Mouse (Mus musculus): Measurements from ENCODE around the gene 9830107B12Rik. TPM values are rescaled to one million over a fixed set of nuclear protein-coding genes. Genes with fewer than 3 reads are reported as not detected.
"Not testable (repeated sequence)": the region's sequence is repeated elsewhere in the genome, so short reads cannot be mapped to it uniquely, and the experiment has no call there.

The 9830107B12Rik gene
- not detected for total RNA-seq (2021)
- long read RNA-seq, experiment 1, result 0 reads
- long read RNA-seq, experiment 2, result 0 reads

DNA sequence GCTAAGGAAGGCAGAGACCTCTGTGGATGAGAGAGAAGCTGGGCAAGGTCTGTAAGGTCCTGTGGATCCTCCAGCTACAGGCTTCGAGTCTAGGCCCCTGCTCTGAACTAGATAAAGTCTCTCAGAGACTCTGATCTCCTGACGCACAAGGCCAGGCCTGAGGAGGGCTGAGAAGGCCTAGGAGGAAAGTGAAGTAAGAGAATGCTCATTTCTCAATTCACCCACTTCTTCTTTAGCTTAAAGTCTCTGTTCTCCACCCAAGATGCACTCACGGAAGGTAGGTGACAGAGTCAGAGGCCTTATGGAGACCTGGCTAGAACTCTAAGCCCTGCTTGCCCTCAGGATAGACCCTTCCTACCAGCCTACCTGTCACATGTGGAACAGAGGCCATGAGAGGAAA lies at the start of gene 9830107B12Rik:
Gene 9830107B12Rik, minus strand, starts transcription at position 149 of the 400 bp plus-strand sequence.
- intact Hi-C loops (cut with DNase I), result loop anchor here (10.0 kb wide), 1 partner anchor 169 kb away; the partner anchor contains the start of gene B430306N03Rik
- no peak for DNase-seq

DNA sequence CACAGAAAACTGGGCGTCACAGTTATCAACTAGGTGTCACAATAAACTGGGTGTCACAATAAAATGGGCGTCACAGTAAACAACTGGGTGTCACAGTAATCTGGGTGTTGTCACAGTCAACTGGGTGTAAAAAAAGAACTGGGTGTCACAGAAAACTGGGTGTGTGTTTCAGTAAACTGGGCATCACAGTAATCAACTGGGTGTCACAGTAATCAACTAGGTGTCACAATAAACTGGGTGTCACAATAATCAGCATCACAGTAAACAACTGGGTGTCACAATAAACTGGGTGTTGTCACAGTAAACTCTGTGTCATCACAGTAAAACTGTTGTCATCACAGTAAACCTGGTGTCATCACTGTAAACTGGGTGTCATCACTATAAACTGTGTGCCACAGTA lies 46.3 kb upstream of the 9830107B12Rik start:
- intact Hi-C loops (cut with DNase I), result no loop called here
- no peak for DNase-seq

DNA sequence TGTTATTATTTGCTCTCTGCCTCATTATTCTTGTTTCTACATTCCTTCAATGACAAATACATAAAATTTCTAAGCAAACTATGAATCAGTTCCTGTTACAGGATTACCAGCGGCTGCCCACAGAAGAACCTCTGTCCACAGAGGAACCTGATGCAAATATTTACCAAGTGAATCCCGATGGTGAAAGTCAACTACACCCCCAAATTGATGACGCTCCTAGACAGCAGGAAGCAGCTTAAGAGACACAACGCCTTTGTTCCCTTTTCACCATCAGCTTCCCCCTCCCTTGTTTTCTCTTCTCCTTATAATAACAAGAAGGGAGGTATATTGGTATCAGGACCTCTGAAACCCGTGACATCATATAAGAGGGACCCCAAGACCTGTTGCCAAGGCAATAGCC lies 39.2 kb upstream of the 9830107B12Rik start:
- intact Hi-C loops (cut with DNase I), result no loop called here
- DNase-seq, result no peak

DNA sequence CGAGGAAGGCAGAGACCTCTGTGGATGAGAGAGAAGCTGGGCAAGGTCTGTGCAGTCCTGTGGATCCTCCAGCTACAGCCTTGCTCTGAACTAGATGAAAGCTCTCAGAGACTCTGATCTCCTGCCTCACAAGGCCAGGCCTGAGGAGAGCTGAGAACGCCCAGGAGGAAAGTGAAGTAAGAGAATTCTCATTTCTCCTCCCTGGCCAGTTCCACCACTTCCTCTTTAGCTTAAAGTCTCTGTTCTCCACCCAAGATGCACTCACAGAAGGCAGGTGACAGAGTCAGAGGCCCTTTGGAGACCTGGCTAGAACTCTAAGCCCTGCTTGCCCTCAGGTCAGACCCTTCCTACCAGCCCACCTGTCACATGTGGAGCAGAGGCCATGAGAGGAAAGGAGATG lies 21.0 kb upstream of the 9830107B12Rik start, which contains the start of gene A530064D06Rik:
Gene A530064D06Rik, minus strand, starts transcription at position 173 of the 400 bp plus-strand sequence.
- intact Hi-C loops (cut with DNase I); DNase-seq: not testable (repeated sequence)

DNA sequence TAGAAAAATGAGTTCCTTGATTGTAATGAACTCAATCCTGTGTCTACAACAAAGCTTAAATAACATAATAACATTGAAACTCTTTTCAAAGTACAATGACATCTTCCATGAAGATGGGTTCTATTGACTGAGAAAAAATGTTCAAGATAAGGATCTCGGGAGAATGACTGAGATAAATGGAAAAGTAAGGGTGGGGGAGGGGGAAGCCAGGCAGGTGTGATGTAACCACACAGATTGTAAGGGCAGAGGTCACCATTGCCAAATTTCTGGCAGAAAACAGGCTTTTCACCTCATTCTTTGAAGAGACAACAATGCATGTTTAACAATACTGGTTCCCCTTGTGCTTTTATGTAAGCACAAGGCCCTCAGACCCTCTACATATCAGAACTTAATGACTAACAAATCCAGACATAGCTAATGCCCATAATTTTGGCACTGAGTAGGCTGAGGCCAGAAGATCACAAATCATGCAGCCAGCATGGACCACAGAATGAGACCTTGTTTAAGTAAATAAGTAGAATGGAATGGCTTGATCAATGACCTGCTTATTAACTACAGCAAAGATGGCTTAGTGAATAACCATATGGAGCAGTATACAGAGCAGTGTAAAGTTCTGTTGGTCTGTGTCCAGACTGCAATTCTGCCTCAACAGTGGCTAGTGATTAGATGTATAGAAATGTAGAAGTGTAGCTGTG lies 11.5 kb upstream of the 9830107B12Rik start:
- no peak for DNase-seq
- intact Hi-C loops (cut with DNase I), result no loop called here

DNA sequence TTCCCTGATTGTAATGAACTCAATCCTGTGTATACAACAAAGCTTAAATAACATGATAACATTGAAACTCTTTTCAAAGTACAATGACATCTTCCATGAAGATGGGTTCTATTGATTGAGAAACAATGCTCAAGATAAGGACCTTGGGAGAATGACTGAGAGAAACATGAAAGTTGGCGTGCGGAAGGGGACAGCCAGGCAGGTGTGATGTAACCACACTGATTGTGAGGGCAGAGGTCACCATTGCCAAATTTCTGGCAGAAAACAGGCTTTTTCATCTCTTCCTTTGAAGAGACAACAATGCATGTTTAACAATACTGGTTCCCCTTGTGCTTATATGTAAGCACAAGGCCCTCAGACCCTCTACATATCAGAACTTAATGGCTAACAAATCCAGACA lies 13.3 kb downstream of the 9830107B12Rik start:
- no peak for DNase-seq
- intact Hi-C loops (cut with DNase I), result no loop called here

DNA sequence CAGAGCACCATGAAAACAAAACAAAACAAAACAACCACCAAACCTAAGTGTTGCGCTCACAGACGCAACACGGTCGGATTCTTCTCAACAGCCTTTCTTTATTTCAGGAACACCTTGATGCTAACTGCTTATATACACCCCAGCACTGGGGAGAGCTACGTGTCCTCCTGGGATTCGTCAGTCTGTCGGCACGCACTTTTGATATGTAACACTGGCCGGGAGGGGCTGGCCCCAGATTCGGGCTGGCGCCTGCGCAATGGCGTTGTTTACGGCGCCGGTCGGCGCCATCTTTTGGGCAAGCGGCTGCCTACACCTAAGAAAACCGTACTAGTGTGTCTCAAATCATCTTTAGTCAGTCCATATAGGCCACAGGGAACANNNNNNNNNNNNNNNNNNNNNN lies 25.6 kb downstream of the 9830107B12Rik start:
- intact Hi-C loops (cut with DNase I), result no loop called here
- DNase-seq, result no peak

DNA sequence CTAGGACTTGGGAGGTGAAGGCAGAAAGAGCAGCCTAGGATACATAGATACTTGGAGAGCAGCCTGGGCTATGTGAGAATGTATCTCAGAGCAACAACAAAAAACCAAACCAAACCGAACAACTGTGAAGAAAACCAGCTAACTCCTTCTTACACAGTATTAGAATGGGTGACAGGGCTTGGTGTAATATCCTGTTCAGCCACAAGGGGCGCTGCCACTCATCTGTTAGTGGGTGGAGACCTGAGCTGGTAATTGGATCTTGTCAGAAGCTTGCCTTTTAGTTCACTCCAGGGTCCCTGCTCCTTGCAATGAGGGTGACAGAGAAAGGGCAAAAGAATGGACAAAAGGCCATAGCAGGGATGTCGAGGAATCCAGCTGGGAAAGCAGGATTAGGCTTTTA lies 26.4 kb downstream of the 9830107B12Rik start:
- intact Hi-C loops (cut with DNase I), result no loop called here
- DNase-seq, result peak; percentile 65 to 75

DNA sequence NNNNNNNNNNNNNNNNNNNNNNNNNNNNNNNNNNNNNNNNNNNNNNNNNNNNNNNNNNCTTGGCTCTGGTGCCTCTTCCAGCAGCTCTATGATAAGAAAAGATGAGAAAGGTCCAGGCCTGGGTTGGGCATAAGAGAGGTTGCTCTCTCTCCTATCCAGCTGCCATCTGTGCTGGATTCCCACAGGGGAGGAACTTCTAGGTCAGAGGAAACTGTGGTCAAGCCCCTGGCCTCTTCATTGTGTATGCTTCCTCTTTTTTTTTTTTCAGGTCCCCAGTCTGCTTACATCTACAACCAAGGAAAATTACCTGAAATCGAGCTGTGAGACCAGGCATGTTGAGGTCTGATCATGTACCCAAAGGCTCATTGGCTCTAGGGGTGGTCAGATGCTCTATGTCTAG lies 27.5 kb downstream of the 9830107B12Rik start:
- intact Hi-C loops (cut with DNase I), result no loop called here
- no peak for DNase-seq

DNA sequence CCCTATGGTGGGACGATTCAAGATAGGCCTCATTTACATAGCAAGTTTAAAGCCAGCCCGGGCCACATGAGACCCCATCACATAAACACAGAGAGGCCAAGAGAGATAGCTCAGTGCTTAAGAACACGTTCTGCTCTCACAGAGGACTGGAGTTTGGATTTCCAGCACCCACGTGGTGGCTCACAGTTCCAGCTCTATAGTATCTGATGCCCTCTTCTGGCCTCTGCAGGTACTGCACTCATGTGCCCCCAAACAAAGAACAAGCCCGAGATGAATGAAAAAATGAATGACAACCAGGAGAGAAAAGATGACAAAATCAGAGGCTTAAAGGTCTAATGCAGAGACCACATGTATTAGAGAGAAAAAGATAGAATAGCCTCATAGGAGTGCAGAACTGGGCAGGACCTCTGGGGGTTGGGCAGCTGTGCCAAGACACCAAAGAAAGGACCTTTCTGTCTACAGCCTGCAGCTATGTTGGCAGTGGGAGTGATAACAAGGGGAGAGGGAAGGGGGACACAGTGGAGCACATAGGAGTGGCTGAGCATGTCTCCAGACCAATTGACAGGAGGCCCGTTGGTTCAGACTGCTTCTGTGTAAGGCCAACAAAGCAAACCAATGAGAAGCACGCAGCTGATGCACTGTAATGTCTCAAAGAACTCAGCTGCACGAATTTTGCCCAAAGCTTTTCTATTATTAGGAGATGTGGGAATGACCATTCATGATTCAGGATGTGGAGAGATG lies 35.4 kb downstream of the 9830107B12Rik start:
- intact Hi-C loops (cut with DNase I), result no loop called here
- DNase-seq, result no peak

DNA sequence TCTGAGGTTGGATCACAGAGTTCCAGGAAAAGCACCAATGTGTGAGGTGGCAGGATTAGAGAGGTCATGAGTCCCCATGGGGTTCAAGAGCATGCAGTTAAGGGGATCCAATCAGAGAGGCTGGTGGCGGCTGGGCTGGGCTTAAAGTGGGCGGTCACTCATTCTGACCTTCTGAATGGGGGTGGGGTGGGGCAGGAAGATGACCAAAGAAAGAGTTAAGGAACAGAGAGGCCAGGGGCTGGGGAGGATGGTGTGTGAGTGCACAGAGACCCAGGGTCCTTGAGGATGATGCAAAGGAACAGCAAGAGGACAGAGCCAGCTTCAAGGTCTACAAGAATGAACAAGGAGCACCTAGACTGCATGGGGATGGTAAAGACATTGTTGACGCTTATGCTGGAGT lies 37.5 kb downstream of the 9830107B12Rik start:
- intact Hi-C loops (cut with DNase I), result no loop called here

DNA sequence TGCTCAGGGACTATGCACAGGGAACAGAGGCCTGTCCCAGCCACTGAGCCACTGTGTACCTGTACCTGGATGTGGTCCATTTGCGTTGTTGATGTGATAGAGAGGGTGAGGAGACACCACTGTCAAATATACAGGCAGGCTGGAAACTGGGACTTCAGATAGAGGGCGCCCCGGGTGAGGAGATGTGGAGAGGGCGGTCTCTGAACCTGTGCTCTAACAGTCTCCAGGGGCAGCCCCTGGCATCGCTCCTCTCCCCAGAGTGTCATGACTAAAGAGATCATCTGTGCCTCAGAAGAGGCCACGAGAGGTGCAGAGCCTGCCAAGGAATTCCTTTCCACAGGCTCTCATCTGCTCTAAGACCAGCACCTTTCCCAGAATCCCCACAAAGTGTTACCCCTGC lies 38.2 kb downstream of the 9830107B12Rik start:
- intact Hi-C loops (cut with DNase I), result no loop called here
- DNase-seq, result no peak

More for the DNA sequence above, 37.5 kb downstream of the 9830107B12Rik start:
- DNase-seq, result no peak

DNA sequence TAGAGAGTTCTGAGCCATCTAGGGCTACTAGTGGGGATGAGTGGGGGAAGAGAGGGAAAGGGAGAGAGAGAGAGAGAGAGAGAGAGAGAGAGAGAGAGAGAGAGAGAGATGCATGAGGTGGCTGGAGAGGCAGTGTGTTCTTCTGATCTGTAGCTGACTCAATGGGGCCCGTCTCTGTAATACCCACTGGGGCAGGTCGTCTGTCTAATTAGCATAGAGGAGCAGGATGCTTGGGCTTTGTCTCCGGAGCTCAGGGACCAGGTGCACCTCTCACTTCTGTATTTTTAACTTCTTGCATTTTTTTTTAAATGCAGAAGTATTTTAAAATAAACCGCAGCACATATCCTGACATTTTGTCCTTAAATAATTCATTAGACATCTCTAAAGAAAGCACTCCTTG lies 38.7 kb downstream of the 9830107B12Rik start:
- no peak for DNase-seq
- intact Hi-C loops (cut with DNase I), result no loop called here

DNA sequence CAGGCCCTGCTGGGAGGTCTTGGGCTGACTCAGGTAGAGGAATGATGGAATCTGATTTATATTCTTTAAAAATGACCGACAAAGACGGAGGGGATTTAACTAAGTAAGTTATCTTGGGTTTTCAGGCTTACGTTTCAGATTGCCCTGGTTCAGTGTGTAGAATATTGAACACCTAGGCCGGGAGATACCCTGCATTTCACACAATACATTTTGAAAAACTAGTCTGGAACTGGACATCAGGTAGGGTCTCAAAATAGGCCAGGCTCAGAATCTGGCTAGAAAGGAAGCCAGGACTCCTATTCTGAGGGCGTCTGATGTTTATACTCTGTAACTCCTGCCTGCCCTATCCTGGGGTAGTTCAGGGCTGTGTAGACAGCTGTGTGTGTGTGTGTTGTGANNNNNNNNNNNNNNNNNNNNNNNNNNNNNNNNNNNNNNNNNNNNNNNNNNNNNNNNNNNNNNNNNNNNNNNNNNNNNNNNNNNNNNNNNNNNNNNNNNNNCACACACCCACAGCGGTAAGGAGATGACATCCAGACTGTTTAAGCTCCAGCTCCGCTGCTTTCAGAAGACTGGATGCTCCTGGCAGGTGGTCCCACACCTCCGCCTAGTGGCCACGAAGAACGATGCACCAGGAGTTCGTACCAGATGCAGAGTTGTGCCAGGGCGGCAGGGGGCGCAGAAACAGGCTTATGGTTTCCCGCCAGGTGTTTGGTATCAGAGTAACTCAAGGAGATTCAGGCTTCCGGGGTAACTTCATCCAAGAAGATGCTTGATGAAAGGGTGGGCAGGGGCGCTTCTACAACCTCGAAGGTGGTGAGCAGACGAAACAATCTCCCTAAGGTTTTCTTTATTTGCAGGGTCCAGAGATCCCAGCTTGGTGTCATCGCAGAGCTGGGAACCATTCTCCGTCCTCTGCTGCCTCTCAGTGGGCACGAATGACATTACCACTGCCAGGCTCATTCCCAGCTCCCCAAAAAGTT lies 45.3 kb downstream of the 9830107B12Rik start:
- DNase-seq, result peak; percentile 67 to 74
- intact Hi-C loops (cut with DNase I), result loop anchor here (5.0 kb wide), 3 partner anchors 198 to 308 kb away; no protein-coding TSS in a partner anchor

DNA sequence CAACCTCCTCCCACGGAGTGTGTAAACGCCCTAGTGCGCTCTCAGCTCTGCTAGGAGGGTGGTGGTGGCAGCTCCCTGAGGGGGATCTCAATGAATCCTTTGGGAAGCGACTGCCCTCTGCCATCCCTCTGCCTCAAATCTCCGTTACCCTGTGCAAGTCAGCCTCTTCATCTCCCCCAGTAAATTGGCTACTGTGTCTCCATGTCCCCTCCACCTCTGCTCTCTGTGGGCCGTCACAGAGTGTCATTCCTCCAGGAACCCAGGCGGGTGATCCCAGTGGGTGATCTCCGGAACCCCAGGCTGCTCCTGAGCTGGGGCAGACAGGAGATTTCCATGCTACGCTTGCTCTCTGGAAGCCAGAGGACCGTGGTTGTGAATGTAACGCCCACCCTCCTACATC lies 46.8 kb downstream of the 9830107B12Rik start:
- intact Hi-C loops (cut with DNase I), result loop anchor here (2.0 to 5.0 kb wide), 2 partner anchors 52 to 225 kb away; no protein-coding TSS in a partner anchor
- no peak for DNase-seq

DNA sequence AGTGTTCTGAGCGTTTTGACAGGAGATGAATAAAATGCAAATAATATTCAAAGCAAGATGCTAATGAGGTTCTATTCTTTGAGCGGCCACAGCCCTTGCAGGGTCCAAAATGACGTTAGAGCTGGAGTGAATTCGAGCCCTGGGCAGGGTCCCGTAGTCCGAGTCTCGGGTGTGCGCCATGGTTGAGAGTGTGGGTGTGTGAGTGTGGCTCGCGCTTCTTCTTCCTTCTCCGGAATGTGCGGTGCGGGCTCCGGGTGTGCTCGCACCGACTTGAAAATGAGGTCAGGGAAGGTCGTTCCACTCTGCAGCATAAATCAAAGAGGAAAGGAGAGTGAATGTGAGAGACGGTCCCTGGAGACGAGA lies 47.6 kb downstream of the 9830107B12Rik start:
- intact Hi-C loops (cut with DNase I), result loop anchor here (2.0 to 5.0 kb wide), 2 partner anchors 51 to 224 kb away; no protein-coding TSS in a partner anchor
- DNase-seq, result no peak

DNA sequence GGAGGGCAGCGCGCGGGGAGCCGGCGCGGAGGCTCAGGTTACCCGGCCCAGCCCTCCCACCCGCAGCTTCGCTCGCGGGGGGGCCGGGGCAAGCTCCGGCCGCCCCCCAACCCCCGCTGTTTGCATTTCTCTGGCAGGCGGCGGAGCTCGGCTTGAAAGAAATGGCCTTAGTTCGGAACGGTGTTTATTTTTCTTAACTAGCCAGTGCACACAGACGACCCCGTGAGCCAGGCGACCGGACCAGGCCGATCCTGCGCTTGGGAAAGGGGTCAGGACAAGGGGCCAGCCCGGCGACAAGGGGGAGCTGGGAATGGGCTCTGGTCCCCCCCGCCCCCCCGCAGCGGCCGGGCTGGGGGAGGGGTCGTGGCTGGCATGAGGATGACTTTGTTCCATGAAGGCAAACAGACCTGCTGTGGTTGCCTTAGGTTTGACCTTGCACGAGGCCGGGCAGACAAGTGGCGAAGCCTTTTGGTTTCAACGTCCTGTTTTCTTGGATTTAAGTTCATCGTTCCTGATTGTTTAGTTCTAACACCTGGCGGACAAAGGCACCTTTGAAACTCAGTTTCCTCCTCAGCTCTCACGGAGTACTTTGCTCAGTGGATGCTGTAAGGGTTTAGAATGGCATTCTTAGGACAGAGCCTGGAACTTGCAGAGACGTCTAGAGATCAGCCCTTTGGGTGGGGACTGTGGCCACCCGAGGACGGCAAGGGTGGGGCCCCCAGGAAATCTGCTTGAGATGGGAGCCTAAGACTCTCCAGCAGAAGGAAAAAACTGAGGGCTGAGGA lies 48.1 kb downstream of the 9830107B12Rik start:
- no peak for DNase-seq
- intact Hi-C loops (cut with DNase I), result loop anchor here (2.0 to 5.0 kb wide), 2 partner anchors 51 to 223 kb away; no protein-coding TSS in a partner anchor

DNA sequence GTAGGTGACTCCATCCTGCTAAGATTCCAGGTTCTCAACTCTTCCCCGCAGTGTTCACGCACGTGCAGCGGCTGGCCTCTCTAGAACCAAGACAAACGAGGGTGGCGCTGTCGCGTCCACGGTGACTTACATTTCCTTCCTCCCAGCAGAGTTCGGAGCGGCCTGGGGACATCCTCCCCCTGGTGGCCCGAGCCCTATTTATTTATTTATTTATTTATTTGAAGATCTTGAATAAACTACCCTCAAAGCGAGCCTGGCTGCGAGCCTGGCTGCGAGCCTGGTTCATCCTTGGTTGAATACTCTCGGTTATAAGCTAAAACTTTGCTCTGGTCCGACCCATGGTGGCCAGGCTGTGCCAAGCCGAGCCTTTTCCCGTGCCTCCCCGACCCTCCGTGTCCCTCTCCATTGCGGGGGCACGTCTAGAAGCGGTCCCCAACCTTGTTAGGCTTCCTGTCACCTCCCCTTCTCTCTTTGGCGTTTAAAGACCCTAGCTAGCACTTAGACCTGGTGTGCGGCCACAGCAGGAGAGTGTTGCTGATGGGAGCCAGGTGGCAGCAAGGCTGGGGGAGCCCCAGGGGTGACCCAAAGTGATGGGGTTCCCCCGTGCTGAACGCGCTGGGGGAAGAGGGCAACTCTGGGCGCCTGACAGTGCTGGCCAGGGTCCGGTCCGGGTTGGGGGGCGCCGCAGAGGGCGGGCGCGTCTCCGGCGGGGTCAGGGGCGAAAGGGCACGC lies 48.9 kb downstream of the 9830107B12Rik start:
- intact Hi-C loops (cut with DNase I), result loop anchor here (5.0 kb wide), 1 partner anchor 50 kb away; no protein-coding TSS in a partner anchor
- no peak for DNase-seq

DNA sequence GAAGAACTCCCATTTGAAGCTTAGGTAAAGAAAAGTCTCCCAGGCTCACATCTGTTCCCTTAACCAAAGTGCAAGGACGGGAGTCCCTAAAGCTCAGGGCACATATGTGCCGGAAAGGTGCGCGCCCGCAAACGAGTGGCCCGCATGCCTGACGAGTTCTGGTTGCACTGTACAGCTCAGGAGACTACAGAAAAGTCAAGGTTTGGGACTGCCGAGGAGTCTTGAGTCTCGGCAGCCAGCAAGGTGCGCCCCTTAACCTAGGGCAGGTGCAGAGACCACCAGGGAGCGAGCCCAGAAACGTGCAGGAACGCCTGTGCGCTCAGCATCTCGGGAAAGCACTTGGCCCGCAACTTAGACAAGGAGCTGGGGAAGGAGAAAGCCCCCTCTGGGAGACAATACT lies 49.7 kb downstream of the 9830107B12Rik start:
- intact Hi-C loops (cut with DNase I), result loop anchor here (5.0 kb wide), 1 partner anchor 49 kb away; no protein-coding TSS in a partner anchor
- no peak for DNase-seq

Data from gastrocnemius, postnatal 36 days (tissue).